Mouse (Mus musculus) frontal cortex, postnatal 25 days (tissue): Measurements from ENCODE around the gene Pfn1.

Source experiments
- DNase-seq, 2 experiments: peaks; one replicate each; pipeline ENCODE4 v3.0.0; 2022; ENCODE audit warnings: low spot score in 2 of 2

Gene Pfn1

DNA sequence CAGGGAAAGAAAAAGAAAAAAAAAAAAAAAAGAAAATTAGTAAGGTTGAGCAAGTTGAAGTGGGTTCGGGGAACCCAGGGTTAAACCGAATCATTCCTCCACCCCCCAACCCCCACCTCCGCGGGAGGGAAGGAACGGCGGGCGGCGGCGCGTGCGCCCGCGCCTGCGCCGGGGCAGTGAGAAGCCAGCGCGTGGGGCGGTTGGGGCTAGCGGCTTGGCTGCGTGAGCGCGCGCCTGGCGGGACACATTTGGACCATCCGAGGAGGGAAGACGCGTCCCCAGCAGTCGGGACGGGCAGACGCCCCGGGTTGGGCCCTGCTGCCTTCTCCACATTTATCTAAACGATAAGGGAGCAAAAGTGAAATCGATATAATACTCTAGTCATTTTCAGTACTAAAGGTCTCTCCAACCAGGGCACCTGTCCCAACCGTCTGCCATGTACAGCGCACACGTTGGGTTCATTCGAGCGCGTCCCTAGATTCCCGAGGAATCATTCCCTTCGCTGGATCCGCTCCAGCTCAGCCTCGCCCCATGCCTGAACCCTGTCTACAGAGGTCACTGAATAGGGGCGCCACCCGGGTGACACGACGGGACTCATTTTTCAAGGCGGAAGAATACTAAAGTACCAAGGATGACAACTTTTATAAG is 603 bp upstream of the Pfn1 start:
- peak; percentile 37 to 60 for DNase-seq

DNA sequence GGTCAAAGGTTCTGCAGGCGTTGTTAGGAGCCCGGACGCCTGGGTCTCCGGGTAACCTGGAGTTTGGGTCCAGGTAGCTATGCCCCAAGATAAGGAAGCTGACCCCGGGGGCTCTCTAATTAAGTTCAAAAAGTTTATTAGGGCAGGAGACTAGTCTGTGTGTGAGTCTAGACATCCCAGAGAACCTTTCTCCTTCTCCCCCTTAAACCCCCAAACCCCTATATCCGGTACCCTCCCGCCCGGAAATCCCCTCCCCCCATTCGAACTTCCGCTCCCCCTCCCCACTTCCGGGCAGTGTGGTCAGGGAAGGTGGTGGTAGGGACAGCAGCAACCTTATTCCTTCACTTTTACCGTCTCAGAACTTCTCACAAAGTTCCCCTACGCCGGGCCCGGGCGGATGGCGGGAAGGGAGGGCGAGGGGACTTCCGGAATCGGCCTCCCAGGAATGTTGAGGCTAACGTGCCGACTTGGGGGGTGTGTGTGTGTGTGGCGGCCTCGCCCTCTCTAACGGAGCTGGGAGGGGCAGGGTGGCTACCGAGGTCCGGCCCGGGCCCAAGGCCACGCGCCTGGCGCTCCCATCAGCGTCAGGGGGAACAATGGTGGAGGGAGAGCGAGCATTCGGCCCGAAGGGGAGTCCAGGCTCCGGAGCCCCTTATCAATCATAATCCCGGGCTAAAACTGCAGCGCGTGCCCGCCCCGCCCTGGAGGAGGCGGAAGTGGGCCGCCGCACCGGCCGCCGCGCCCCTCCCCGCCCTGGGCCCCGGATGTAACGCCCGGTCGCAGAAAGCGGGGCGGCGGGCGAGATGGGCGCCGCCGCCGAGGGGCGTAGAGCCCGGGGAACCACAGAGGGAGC is 873 bp downstream of the Pfn1 start:
- no peak for DNase-seq

GRCm38 (mm10) chr11:70652884-70653344 is 1.5 kb downstream of the Pfn1 start:
- peak in 1 of 2 experiments; percentile 3 for DNase-seq

- DNase-seq = peak in 1 of 2 experiments; percentile 3
Measured at GRCm38 (mm10) chr11:70652029-70652883, 2.2 kb downstream of the Pfn1 start.

DNA sequence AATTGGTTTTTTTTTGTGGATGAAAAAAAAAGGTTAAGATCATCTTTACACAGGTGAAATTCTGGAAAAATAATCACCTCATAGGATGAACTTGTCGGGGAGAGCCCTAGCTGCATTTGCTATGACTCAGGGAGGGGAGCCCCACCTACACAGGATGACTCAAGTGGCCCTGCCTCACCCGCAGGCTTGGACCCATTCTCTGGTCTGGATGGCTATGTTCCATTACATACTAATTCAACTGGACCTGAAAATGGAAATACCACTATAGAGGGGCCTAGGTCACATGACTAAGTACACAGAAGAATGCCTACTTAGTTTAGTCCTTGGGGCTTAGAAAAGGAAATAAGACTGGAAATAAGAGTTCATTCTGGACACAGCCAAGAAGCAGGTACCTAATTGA is 3.1 kb downstream of the Pfn1 start:
- peak in 1 of 2 experiments; percentile 4 for DNase-seq

DNA sequence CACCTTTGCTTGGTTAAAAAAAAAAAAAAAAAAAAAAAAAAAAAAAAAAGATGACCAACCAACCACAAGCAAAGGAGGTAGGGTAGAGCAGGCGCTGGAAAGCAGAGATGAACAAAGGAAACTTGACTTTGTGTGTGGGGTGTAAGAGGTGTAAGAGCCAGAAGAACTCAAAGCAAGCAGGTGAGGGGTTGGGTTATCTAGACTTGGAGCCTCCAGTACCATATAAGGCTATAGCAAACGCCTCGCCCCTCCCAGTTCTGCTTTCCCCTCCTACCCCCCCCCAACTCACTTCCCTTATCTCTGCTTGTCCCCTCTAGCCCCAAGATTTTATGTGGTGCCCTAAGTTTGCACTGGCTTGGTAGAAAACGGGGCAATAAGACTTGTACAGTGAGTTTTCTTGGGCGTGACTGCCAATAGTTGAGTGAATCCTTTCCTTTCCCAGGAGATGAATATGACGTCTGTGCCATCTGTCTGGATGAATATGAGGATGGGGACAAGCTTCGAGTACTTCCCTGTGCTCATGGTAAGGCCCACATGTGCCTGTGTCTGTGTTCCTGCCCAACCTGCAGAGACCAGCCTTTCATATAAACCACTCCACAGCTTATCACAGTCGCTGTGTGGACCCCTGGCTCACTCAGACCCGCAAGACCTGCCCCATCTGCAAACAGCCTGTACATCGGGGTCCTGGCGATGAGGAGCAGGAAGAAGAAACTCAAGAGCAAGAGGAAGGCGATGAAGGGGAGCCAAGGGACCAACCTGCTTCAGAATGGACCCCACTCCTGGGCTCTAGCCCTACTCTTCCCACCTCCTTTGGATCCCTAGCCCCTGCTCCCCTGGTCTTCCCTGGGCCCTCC is 3.9 kb downstream of the Pfn1 start:
- DNase-seq = peak in 1 of 2 experiments; percentile 5

DNA sequence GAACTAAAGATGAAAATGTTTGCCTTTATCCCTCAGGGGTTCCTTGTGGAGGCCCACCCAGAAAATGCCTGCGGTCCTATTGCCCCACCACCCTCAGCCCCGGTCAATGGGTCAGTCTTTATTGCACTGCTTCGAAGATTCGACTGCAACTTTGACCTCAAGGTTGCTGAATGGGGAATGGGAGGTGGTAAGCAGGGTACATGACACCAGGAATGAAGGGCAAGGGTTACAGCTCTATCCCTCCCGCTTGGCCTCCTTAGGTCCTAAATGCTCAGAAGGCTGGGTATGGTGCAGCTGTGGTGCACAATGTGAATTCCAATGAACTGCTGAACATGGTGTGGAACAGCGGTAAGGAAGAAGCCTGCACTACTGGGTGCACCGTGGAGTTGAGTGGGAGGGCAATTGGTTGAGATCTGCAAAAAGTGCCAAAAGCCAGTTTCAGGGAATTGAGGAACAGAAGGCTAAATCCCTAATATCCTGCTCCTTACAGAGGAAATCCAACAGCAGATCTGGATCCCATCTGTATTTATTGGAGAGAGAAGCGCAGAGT is 5.2 kb downstream of the Pfn1 start:
- no peak for DNase-seq

DNA sequence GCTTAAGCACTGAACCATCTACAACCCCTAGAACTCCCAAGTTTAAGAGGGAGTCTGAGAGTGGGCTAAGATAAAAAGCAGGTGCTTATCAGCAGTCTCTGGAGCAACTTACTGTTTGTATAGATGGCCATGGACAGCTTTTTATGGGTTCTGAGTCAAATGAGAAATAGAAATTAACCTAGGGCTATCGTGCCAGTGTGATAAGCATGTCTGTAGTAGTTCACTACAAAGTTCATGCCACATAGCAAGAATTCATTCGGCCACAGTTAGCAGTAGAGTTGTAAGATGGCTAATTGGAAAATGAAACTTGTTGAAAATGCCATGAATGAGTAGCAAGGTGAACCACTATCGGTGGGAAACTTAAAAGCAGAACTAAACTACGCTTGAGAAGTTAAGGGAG is 5.9 kb downstream of the Pfn1 start:
- DNase-seq = peak in 1 of 2 experiments; percentile 3

- peak in 1 of 2 experiments; percentile 15 for DNase-seq
Measured at GRCm38 (mm10) chr11:70647716-70648420, 6.6 kb downstream of the Pfn1 start.

GRCm38 (mm10) chr11:70646691-70647650 is 7.5 kb downstream of the Pfn1 start, which contains the start of the genes Rnf167 and Slc25a11:
Gene Rnf167, plus strand, starts transcription at chr11:70647235.
Gene Slc25a11, minus strand, starts transcription at chr11:70647479.
- DNase-seq = peak; percentile 85 to 93

DNA sequence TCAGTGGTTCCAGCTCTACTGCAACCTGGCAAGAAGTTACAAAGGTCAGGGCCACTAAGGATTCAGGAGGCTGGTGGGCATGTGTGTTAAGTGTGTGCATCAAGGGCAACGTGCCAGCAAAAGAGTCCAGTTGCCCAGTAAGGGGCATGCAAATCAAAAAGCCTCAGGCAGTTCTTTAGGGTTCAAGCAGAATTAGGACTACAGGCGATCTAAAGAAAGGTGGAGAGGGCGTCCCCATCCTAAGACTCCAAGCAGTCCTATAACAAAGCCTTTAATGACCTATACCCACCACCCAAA is 8.2 kb downstream of the Pfn1 start:
- no peak for DNase-seq

DNA sequence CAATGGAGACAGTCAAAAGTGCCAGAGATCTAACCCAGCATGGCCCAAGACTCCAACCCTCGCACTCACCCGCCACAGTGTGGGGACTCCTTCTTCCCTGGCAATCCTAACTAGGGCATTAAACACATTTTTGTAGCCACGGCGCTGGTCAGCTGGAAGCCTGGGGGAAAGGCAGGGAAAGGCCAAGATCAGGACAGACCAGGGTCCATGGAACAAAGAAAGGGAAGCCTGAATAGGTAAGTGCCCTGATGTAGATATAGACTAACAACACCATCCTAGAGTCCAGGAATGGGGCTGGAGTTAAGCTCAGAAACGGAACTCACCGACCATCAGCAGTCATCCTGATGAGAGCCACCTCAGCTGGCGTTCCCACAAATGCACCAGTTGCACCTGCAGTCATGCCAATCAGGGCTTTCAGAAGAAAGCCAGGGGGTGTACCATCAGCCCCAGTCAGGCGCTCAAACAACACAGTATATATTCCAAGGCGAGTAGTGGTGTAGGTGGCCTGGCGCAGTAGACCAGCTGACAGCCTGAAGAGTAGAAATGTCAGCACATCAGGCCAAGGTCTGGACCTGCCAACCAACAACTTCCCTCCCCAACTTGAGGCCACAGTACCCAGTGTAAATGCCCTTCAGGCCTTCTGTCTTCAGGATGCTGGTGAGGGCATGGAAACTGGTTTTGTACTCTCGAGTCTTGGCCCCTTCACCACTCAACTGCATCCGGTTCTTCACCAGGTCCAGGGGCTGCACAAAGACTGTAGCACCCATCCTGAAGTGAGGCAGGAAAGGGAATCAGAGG is 8.8 kb downstream of the Pfn1 start:
- no peak for DNase-seq

GRCm38 (mm10) chr11:70644564-70645103 is 9.8 kb downstream of the Pfn1 start:
- DNase-seq = no peak

DNA sequence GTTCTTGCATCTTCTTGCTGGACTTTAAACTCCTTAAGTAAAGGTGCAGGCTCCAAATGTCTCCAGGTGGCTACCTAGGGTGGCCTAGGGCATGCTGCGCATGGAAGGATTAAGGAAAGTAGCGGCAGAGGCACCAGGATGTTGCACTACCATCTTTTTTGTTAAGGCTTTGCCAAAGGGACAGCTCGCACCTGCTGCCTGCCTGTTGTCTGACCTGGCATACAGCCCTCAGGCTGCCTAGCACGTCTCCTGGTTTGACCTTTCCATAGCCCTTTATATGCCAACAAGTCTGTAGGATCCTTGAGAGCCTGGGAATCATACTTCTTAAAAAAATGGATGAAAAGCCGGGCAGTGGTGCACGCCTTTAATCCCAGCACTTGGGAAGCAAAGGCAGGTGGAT is 11.4 kb downstream of the Pfn1 start:
- DNase-seq = no peak

DNA sequence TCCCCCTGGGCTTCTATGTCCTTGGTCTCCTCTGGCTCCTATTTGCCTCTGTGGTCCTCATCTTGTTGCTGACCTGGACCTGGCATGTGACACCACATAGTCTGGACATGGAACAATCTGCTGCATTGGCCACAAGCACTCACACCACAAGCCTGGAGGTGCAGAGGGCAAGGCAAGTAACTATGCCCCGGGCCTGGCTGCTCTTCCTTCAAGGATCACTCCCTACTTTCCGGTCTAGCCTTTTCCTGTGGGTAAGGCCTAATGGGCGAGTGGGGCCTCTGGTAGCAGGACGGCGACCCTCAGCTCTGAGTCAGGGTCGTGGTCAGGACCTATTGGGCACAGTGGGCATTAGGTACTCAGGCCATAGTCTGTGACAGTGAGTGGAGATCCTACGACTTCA is 13.2 kb downstream of the Pfn1 start:
- no peak for DNase-seq

- DNase-seq = no peak
Measured at GRCm38 (mm10) chr11:70639976-70640375, 14.5 kb downstream of the Pfn1 start.

GRCm38 (mm10) chr11:70638714-70639278 is 15.6 kb downstream of the Pfn1 start, which contains the start of gene Gp1ba:
Gene Gp1ba, plus strand, starts transcription at chr11:70639122.
- DNase-seq = peak in 1 of 2 experiments; percentile 1
